Mouse (Mus musculus): Measurements from ENCODE around the gene Ncf1. TPM values are rescaled to one million over a fixed set of nuclear protein-coding genes. Genes with fewer than 3 reads are reported as not detected.

The Ncf1 gene
- polyA plus RNA-seq, 1 experiment from 2014 or later, result 0.08 TPM

DNA sequence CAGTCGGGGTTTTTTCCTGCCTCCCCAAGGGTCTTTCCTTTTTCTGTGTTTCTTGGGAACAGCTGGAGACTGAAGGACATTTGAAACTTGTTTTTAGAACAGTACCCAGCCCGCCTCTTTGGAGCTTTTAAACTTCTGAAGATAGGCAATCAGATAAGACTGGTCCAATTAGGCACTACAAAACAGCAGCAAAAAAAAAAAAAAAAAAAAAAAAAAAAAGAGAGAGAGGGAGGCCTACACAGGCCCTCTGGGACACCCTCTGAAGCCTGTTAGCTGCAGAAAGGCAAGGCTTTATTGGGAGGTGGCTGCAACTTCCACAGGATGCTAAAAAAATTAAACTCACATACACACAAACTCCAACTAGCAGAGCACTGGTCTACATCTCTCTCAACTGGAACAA, 36.5 kb upstream of the Ncf1 start:
- POLR2A ChIA-PET, result interaction anchor here (0.6 to 1.6 kb wide), 4 partner anchors 12 to 64 kb away, joined by 3 to 5 read pairs (median 4); no protein-coding TSS in a partner anchor
- DNase-seq (ENCODE audit: low read depth, low spot score), result no peak
- H3K27me3 ChIP-seq, result no peaks in the 10 kb centered on the region
- TF ChIP-seq CTCF (IDR thresholded peaks at IDR 0.05), result no peak
- CTCF ChIA-PET, result no interaction called here
- ATAC-seq, result no peak
- in situ Hi-C loops (cut with MboI; ENCODE audit: low pct_unique_long_range_greater_than_20kb), result no loop called here

DNA sequence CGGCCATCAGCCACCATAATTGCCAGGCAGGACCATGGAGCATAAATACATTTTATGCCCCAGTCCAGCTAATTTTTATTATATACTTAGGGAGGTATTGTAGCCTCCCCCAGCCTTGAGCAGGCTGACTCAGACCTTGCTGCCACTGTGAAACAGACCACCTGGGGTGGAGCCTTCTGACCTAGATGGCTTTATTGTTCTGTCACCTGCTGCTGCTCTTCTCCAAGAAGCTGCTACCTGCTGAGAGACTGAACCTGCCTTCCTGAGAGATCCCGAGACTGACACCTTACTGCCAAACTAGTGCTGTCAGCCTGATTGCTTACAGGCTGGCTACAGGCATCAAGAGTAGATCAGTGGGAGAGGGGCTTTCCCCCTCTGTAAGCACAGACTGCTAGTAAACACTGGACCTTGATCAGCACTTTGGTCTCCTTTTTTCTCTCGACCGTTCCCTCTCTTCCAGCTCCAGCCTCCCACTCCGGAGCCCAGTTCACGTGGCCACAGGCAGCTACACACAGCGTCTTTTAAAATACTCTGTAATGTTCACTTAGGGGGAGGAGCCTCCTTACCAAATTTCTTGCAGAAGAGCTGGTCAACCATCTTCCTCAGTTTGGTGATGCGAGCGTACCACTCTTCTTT, 30.7 kb upstream of the Ncf1 start:
- in situ Hi-C loops (cut with MboI; ENCODE audit: low pct_unique_long_range_greater_than_20kb), result no loop called here
- no peak for TF ChIP-seq CTCF (IDR thresholded peaks at IDR 0.05)
- ATAC-seq (no peak), DNase-seq (ENCODE audit: low read depth, low spot score) (no peak)
- no peaks in the 10 kb centered on the region for H3K27me3 ChIP-seq
- POLR2A ChIA-PET, result no interaction called here
- CTCF ChIA-PET, result interaction anchor here (0.8 kb wide), 1 partner anchor 11 kb away, joined by 3 read pairs; no protein-coding TSS in a partner anchor

DNA sequence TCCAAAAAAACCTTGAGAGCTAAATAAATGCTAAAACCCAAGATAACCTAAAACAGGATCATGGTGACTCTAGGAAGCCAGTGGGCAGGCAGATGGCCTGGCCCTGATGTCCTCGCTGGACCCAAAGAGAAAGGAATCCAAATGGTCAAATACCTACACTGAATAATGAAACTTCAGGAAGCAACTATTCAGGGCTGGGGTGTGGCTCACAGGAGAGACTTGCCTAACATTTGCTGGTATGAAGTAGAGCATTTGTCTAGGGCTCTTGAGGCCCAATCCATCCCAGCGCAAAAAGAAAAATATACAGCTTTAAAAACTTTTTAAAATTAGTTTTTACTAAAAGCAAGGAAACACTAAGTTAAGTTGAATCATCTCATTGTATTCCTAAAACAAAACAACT, 29.5 kb upstream of the Ncf1 start:
- H3K27me3 ChIP-seq, result no peaks in the 10 kb centered on the region
- no peak for DNase-seq (ENCODE audit: low read depth, low spot score)
- ChIA-PET CTCF (interaction anchor here (1.1 to 2.9 kb wide), 2 partner anchors 8 to 17 kb away, joined by 3 to 10 read pairs; no protein-coding TSS in a partner anchor), POLR2A (no interaction called here)
- ATAC-seq, result no peak
- TF ChIP-seq CTCF (IDR thresholded peaks at IDR 0.05), result no peak
- in situ Hi-C loops (cut with MboI; ENCODE audit: low pct_unique_long_range_greater_than_20kb), result no loop called here

DNA sequence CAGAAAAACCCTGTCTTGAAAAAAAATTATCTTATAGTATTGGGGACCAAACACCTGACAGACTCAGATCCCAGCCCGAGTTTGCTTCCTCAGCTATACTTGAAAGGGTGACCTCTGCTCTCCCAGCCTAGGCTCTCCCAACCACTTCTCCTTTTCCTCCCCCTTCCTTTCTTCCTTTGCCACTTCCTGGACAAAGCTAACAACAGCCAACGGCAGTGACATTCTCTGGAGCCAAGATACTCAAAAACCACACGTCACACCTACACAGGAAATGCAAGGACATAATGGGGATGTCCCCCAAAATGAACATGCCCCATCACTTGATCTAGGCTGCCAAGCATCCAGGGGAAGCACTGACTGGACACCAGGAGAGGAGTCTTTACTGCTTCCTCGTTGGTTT, 29.0 kb upstream of the Ncf1 start:
- ATAC-seq, result no peak
- H3K27me3 ChIP-seq, result no peaks in the 10 kb centered on the region
- DNase-seq (ENCODE audit: low read depth, low spot score), result no peak
- no peak for TF ChIP-seq CTCF (IDR thresholded peaks at IDR 0.05)
- in situ Hi-C loops (cut with MboI; ENCODE audit: low pct_unique_long_range_greater_than_20kb), result no loop called here
- ChIA-PET POLR2A (interaction anchor here (1.0 kb wide), 1 partner anchor 9 kb away, joined by 6 read pairs; no protein-coding TSS in a partner anchor), CTCF (interaction anchor here (1.1 to 2.9 kb wide), 2 partner anchors 9 to 17 kb away, joined by 3 to 10 read pairs; no protein-coding TSS in a partner anchor)

DNA sequence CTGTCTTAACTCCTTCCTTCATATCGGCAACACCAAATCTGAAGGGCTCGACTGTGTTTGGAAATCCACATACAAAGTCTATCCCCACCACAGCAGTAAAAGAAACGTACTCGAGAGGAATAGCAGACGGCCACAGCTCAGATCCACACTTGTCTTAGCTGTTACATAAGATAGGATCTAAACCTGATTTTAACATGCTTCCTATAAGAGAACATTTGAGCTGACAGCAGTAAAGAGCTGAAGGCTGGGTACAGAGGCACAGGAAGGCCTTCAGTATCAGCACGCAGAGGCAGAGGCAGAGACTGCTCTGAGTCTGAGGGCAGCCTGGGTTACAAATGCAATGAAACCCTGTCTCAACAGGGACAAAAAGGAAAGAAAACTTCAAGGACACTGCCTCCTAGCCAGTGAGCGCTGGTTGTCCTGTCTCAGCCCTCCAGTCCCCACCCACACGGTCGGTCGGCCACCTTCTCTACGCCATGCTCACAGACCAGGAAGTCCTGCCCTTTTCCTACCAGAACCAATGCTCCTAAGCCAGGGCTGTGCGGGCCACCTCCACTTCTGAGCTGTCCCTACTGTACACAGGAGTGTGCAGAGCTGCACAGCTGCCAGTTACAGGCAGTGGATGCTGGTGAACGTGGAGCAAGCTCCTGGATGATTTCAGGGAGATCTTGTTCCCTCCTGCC, 28.1 kb upstream of the Ncf1 start:
- no peak for TF ChIP-seq CTCF (IDR thresholded peaks at IDR 0.05)
- DNase-seq (ENCODE audit: low read depth, low spot score) (no peak), ATAC-seq (no peak)
- ChIA-PET POLR2A (interaction anchor here (0.7 to 1.0 kb wide), 3 partner anchors 8 to 14 kb away, joined by 3 to 6 read pairs (median 3); no protein-coding TSS in a partner anchor), CTCF (interaction anchor here (1.1 to 2.9 kb wide), 2 partner anchors 10 to 16 kb away, joined by 3 to 10 read pairs; no protein-coding TSS in a partner anchor)
- no peaks in the 10 kb centered on the region for H3K27me3 ChIP-seq
- in situ Hi-C loops (cut with MboI; ENCODE audit: low pct_unique_long_range_greater_than_20kb), result no loop called here

DNA sequence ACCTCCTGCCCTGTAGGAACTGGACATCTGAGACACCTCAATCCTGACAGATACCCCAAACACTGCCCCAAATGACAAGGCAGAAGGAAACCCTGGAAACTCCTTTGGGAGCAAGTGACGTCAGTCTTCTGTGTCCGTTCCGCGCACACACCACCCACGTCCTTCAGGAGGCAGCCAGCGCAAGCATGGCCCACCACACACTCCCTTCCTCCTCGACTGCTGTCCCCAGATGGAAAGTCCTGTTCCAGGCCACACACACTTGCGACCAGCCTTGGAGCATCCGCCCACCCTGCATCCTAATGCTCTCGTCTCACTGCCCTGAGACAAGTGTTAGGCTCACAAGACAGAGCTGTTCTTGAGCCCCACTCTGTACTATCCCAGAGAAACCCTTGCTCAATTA, 25.9 kb upstream of the Ncf1 start:
- POLR2A ChIA-PET, result no interaction called here
- H3K27me3 ChIP-seq, result no peaks in the 10 kb centered on the region
- TF ChIP-seq CTCF (IDR thresholded peaks at IDR 0.05), result no peak
- CTCF ChIA-PET, result interaction anchor here (1.0 to 1.3 kb wide), 2 partner anchors 10 to 116 kb away, joined by 3 read pairs; no protein-coding TSS in a partner anchor
- in situ Hi-C loops (cut with MboI; ENCODE audit: low pct_unique_long_range_greater_than_20kb), result no loop called here
- DNase-seq (ENCODE audit: low read depth, low spot score) (no peak), ATAC-seq (no peak)

DNA sequence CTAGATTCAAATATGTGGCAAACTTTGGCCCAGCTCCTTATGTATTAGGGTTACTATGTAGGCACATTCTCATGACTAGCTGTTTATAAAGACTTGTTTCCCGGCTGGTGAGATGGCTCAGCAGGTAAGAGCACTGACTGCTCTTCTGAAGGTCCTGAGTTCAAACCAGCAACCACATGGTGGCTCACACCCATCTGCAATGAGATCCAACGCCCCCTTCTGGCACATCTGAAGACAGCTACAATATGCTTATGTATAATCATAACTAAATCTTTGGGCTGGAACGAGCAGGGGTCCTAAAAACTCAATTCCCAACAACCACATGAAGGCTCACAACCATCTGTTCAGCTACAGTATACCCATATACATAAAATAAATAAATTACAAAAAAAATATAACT, 24.4 kb upstream of the Ncf1 start:
- ATAC-seq (no peak), DNase-seq (ENCODE audit: low read depth, low spot score) (no peak)
- no peak for TF ChIP-seq CTCF (IDR thresholded peaks at IDR 0.05)
- in situ Hi-C loops (cut with MboI; ENCODE audit: low pct_unique_long_range_greater_than_20kb), result no loop called here
- CTCF ChIA-PET, result interaction anchor here (1.3 to 1.4 kb wide), 3 partner anchors 8 to 117 kb away, joined by 3 read pairs; no protein-coding TSS in a partner anchor
- POLR2A ChIA-PET, result interaction anchor here (0.6 to 1.1 kb wide), 3 partner anchors 11 to 116 kb away, joined by 3 to 4 read pairs (median 4); no protein-coding TSS in a partner anchor
- H3K27me3 ChIP-seq, result no peaks in the 10 kb centered on the region

DNA sequence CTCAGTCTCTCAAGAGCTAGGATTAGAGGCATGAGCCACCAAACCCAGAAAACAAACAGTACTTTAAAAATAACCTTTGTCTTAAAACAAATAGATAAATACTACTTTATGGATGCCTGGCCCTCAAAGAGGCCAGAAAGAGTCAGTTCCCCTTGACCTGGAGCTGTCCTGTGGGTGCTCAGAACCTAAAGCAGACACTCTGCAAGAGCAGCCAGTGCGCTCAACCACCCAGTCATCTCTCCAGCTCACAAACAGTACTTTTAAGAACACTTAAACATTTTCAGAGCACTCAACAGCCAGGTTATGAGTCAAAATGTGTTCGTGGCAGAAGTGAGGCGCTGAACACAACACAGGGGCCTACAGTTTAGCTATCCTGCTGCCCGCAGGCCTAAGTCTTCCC, 21.7 kb upstream of the Ncf1 start:
- no peak for TF ChIP-seq CTCF (IDR thresholded peaks at IDR 0.05)
- no peaks in the 10 kb centered on the region for H3K27me3 ChIP-seq
- no peak for DNase-seq (ENCODE audit: low read depth, low spot score)
- CTCF ChIA-PET, result interaction anchor here (0.7 kb wide), 1 partner anchor 20 kb away, joined by 3 read pairs; no protein-coding TSS in a partner anchor
- POLR2A ChIA-PET, result interaction anchor here (0.6 kb wide), 1 partner anchor 23 kb away, joined by 3 read pairs; no protein-coding TSS in a partner anchor
- in situ Hi-C loops (cut with MboI; ENCODE audit: low pct_unique_long_range_greater_than_20kb), result no loop called here
- no peak for ATAC-seq

DNA sequence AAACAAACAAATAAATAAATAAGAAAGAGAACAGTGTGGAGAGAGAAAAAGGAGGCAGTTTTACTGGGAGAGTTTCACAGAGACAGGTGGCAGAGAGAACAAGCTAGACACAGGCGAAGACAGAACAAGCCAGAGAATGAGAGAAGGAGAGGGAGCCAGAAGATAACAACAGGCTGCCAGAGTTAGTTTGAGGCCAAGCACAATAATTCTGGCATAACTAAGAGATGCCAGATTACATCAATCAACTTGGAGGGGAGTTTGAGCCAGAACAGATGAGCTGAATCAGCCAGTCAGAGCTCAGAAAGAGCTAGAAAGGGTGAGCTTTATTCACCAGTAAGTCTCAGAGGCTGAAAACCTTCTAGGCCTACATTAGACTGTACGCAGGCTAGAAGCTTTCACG, 21.2 kb upstream of the Ncf1 start:
- in situ Hi-C loops (cut with MboI; ENCODE audit: low pct_unique_long_range_greater_than_20kb), result no loop called here
- no peak for DNase-seq (ENCODE audit: low read depth, low spot score)
- no peaks in the 10 kb centered on the region for H3K27me3 ChIP-seq
- TF ChIP-seq CTCF (IDR thresholded peaks at IDR 0.05), result no peak
- ChIA-PET POLR2A (no interaction called here), CTCF (interaction anchor here (0.7 to 1.4 kb wide), 3 partner anchors 12 to 20 kb away, joined by 3 read pairs; no protein-coding TSS in a partner anchor)
- no peak for ATAC-seq

DNA sequence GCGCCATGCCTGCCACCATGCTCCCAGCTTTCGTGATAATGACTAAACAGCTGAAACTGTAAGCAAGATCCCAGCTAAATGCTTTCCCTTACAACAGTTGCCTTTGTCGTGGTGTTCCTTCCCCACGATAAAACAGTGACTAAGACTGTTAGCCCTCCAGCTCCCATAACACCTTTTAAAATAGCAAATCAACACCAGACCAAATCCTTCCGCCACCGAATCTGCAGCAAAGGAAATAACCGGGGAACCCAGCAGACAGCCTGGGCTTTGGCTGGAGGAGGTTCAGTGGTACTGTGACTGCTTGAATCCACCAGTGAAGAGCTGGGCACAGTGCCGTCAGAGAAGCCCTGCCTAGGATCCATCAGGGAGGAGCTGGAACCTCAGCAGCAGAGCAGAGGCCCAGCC, 19.8 kb upstream of the Ncf1 start:
- ATAC-seq (peak; percentile 19), DNase-seq (ENCODE audit: low read depth, low spot score) (no peak)
- ChIA-PET CTCF (interaction anchor here (0.6 to 1.6 kb wide), 4 partner anchors 10 to 15 kb away, joined by 3 to 5 read pairs (median 3); no protein-coding TSS in a partner anchor), POLR2A (interaction anchor here (1.0 to 1.2 kb wide), 3 partner anchors 9 to 61 kb away, joined by 5 to 10 read pairs (median 6); no protein-coding TSS in a partner anchor)
- no peak for TF ChIP-seq CTCF (IDR thresholded peaks at IDR 0.05)
- in situ Hi-C loops (cut with MboI; ENCODE audit: low pct_unique_long_range_greater_than_20kb), result no loop called here
- H3K27me3 ChIP-seq, result no peaks in the 10 kb centered on the region

Measured in Patski (cell line).